Mouse (Mus musculus) embryonic fibroblast, embryonic 13.5 days (primary cell): ENCODE data around the gene Cdk17. TPM values are rescaled to one million over a fixed set of nuclear protein-coding genes. Genes with fewer than 3 reads are reported as not detected.

Experiments
- H3K27ac ChIP-seq: 2 replicates; pipeline ENCODE4 v1.5.1; 2012; ENCODE audit warnings: low read length, control low read depth, inconsistent platforms; ENCODE audit not compliant: insufficient read depth
- H3K4me1 ChIP-seq: 2 replicates; pipeline ENCODE4 v1.6.1; 2011; ENCODE audit warnings: low read length; ENCODE audit not compliant: control insufficient read depth, insufficient read depth
- H3K4me3 ChIP-seq: 2 replicates; pipeline ENCODE4 v1.5.1; 2011; ENCODE audit warnings: mild to moderate bottlenecking, control low read depth, low read length; ENCODE audit not compliant: insufficient read depth
- CTCF ChIP-seq: IDR thresholded peaks from 2 replicates; pipeline ENCODE4 v1.5.1; 2011; ENCODE audit warnings: mild to moderate bottlenecking, control low read depth, low read length, moderate library complexity, borderline replicate concordance; ENCODE audit not compliant: insufficient read depth
- POLR2A ChIP-seq: IDR thresholded peaks from 2 replicates; pipeline ENCODE4 v1.6.1; 2011; ENCODE audit warnings: low read depth, mild to moderate bottlenecking, control low read depth, low read length, moderate library complexity
- polyA plus RNA-seq: library from polyadenylated mRNA; stranded (reverse); fragments of >200 nt; gene quantifications from 2 replicates; pipeline ENCODE4 v1.2.4, GENCODE M21; 2011; ENCODE audit warnings: low read depth; ENCODE audit not compliant: missing spikeins, insufficient read length

Gene Cdk17
- polyA plus RNA-seq, result 35.1 and 42.2 TPM in 2 replicates

DNA sequence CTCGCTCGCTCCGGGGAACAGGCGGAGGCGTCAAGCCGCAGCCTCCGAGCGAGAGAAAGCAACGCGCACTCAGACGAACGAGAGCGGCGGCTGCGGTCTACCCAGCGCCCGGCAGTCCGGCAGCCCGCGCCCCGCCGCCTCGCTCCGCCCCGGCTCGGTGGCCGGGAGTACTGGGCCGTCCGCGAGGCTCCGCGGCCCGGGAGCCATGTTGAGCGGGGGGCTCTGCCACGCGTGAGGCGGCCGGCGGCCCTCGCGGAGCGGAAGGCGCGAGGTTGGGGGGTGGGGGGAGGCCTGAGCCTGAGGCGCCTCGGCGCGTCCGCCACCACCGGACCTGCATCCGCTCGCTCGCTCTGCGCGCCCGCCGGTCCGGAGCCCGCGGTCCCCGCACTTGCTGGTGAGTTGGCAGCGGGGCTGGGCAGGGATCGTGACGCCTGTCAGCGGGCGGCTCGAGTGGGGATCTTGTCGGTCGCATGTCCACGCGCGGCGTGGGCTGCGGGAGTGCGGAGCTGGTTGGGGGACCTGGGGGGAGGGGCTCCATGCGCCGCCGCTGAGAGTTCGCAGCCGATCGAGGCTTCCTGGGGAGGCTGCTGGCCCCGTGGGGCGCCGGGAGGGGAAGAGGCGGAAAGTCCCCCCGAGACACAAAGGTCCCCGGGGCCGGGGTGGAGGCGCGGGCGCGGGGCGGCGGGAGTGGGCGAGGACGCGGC, at the start of gene Cdk17:
Gene Cdk17, plus strand, starts transcription at position 69 of the 704 bp plus-strand sequence.
- H3K4me3 ChIP-seq, result peak within 1 kb of the TSS; percentile 71
- TF ChIP-seq POLR2A (no peak), CTCF (no peak)
- peaks cover 2% of the 10 kb centered on the region for H3K4me1 ChIP-seq
- H3K27ac ChIP-seq, result peak within 1 kb of the TSS; percentile 97

DNA sequence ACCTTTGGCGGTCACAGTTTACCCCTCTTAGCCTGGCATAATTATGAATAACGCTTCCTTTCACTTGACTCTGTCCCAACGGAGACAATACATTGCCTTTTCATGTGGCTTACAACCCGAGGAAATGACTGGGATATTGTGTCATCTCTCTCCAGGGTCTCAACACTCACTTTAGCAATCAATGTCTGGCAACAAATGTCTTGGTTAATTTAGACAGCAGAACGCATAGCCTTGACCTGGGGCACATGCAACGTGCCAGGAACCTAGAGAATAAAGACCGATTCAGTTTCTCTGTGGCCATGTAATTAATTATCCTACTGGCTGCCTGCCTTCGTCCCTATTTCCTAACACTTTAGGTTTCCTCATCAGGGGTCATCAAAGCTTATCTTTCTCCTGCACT, 49.3 kb upstream of the Cdk17 start:
- H3K27ac ChIP-seq, result no peak overlapping the region
- no peak overlapping the region for H3K4me3 ChIP-seq
- H3K4me1 ChIP-seq, result no peaks in the 10 kb centered on the region
- TF ChIP-seq CTCF (no peak), POLR2A (no peak)

DNA sequence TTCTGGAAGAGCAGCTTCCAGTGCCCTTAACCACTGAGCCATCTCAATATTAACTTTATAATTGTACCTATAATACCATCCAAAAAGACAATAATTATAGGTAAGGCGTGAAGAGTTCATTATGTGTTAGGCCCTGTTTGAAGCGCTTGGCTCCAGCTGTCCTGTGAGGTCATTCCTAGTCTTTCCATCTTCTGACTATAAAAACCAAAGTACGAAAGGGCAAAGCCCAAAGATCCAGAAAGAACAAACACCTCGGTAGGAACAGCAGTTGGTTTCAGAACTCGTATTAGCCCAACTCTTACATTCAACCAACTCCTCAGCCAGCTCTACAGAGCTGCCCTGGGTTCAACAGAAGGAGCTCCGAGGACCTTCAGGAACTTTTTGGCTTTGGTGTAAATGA, 48.7 kb upstream of the Cdk17 start:
- H3K4me3 ChIP-seq, result no peak overlapping the region
- no peak overlapping the region for H3K27ac ChIP-seq
- H3K4me1 ChIP-seq, result no peaks in the 10 kb centered on the region
- no peak for TF ChIP-seq CTCF
- no peak for TF ChIP-seq POLR2A

DNA sequence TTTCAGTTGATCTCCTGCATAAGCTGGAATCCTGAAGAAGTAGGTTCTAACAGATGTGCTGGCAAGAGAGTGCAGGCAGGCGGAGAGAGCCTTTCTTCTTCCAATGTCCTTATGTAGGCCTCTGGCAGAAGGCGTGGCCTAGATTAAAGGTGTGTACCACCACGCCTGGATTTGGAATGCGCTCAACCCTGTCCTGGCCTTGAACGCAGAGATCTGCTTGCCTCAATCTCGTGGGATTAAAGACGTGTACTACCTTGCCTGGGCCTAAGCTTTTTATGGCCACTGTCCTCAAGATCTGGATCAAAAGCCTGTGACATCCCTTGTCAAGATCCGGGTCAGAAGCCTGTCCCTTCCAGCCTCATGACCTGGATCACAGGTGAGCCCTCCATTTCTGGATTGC, 46.7 kb upstream of the Cdk17 start:
- no peak for TF ChIP-seq CTCF
- no peak for TF ChIP-seq POLR2A
- H3K4me1 ChIP-seq, result no peaks in the 10 kb centered on the region
- H3K27ac ChIP-seq, result no peak overlapping the region
- no peak overlapping the region for H3K4me3 ChIP-seq

DNA sequence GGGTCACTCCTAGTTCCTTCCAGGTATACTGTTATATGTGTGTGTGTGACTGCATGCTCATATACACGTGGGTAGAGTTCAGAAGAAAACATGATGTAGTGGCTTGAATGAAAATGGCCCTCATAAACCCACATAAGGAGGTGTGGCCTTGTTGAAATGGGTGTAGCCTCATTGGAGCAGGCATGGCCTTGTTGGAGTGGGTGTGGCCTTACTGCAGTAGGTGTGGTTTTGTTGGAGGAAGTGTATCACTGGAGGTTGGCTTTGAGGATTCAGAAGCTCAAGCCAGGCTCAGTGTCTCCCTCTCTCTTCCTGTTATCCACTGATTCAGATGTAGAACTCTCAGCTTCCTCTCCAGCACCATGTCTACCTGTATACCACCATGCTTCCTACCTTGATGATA, 45.9 kb upstream of the Cdk17 start:
- Histone ChIP-seq H3K4me3 (no peak overlapping the region), H3K4me1 (no peaks in the 10 kb centered on the region), H3K27ac (no peak overlapping the region)
- TF ChIP-seq CTCF (no peak), POLR2A (no peak)

DNA sequence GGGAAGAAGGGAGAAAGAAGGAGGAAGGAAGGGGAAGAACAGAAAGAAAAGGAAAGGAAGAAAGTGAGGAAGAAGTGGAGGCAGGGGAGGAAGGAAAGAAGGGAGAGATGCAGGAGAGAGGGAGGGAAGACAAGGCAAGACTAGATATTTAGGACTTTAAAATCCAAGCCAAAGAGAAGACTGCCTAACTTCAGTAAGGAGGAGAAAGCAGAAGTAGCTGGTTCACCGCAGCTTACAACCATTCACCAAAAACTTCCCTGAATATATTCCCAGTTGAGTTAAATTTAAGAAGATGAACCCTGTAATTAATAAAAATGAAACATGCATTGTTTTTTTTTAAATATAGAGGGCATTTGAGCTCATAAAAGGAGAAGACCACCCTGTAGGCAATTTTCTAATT, 44.9 kb upstream of the Cdk17 start:
- Histone ChIP-seq H3K4me1 (no peaks in the 10 kb centered on the region), H3K4me3 (no peak overlapping the region), H3K27ac (no peak overlapping the region)
- TF ChIP-seq CTCF (no peak), POLR2A (no peak)

DNA sequence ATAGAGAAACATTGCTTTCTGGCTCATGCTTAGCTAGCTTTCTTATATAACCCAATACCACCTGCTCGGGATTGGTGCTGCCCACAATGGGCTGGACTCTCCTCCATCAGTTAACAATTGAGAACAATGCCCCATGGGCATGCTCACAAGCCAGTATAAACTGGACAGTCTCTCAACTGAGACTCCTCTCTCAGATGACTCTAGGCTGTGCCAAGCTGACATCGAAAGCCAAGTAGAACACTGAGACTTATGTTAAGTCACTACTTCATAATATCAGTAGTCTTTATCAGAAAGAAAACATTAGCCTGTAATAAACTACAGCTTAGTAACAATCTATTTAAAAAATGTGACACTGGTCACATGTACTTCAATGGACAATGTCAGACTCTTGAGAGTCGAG, 44.0 kb upstream of the Cdk17 start:
- Histone ChIP-seq H3K27ac (no peak overlapping the region), H3K4me3 (no peak overlapping the region), H3K4me1 (no peaks in the 10 kb centered on the region)
- TF ChIP-seq CTCF, result no peak
- TF ChIP-seq POLR2A, result no peak

DNA sequence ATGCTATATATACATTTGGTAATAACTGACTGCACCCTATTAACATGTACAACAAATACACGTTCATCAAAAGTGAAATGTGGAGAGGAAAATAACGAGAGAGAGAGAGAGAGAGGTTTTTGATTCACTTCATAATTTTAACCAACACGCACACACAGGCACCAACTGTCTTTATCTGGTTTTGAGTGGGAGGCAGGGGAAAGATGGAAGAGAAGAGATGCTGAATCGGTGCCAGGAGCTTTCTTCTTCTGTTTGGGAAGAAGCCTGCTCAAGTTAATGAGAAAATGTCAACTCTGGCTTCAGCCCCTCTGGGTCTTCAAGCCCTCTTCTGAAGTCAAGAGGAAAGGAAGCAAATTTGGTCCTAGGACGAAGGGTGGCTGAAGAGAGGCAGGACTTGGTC, 40.9 kb upstream of the Cdk17 start:
- TF ChIP-seq POLR2A, result no peak
- TF ChIP-seq CTCF, result no peak
- Histone ChIP-seq H3K4me1 (peaks cover 3% of the 10 kb centered on the region; the same call in 1 of the 2 replicates), H3K27ac (no peak overlapping the region), H3K4me3 (no peak overlapping the region)

DNA sequence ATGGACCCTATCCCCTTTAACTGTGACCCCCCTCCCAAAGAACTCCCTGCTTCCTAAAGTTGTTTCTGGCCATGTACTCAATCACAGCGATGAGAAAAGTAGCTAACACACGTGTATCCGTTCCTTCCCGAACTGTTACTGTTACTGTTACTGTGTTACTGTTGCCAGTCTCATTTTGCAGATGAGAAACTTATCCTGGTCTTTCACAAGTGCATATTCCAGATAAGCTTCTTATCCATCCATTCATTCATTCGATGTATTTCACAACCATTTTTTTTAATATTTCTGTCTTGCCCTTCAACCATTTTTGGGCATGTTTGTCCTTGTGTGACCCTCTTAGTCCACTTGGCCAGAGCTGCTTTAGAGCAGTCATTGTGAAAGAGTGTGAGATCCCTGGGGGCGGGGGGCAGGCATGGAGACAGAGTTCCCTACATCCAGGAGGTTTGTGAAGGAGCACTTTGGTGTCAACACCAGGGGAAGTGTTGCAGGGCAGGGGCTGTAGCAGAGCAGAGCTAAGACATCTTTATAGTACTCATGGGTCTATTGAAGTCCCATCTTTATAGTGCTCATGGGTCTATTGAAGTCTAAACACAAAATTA, 39.3 kb upstream of the Cdk17 start:
- Histone ChIP-seq H3K4me1 (peaks cover 3% of the 10 kb centered on the region; the same call in 1 of the 2 replicates), H3K4me3 (no peak overlapping the region), H3K27ac (no peak overlapping the region)
- TF ChIP-seq CTCF, result no peak
- no peak for TF ChIP-seq POLR2A

DNA sequence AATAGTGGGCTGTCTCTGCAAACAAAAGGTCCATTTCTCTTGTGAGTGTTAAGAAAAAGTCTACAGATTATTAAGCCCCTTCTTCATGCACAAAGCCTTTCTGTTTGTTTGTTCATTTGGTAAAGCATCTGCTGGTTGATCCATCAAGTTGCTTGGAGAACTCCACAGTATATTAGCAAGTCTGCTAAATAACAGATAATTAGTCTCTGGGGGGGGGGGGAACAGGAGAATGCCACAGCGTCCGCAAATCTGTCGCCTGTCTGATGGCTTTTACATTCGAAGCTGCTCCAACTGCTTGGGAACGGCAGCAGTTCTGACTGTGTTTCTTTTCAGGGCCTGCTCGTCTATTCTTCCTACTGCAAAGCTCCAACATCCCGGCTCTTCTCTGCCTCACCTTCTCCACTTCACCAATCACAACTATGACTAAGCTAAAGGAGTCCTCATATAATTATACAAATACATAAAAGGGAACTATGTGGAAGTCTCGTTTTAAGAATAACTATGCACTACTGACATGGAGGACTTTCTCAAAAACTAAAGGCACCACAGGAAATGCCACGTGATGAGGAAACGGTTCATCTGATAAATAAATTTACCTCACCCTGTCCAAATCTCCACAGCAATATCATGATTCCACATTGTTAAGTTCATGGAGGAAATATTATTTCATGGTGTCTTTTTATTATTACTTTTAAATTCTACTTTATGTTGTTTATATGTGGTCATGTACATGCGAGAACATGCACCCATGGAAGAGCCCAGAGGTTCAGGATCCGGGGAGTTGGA, 38.1 kb upstream of the Cdk17 start:
- Histone ChIP-seq H3K27ac (no peak overlapping the region), H3K4me3 (no peak overlapping the region), H3K4me1 (peaks cover 3% of the 10 kb centered on the region; the same call in 1 of the 2 replicates)
- TF ChIP-seq CTCF (no peak), POLR2A (no peak)
